Mouse (Mus musculus) midbrain, embryonic 12.5 days (tissue): ENCODE measurements around the gene Lyrm9. TPM values are rescaled to one million over a fixed set of nuclear protein-coding genes. Genes with fewer than 3 reads are reported as not detected.
"Not testable (repeated sequence)": the region's sequence is repeated elsewhere in the genome, so short reads cannot be mapped to it uniquely, and the experiment has no call there.

Experiments used
- ATAC-seq: fragments of 200-750 bp; cut with Nextera tagmentation; 2 replicates; pipeline ENCODE4 v1.8.0; 2017; ENCODE audit warnings: low read depth, moderate TSS enrichment, moderate library complexity; ENCODE audit not compliant: low FRiP score
- H3K27ac ChIP-seq: fragments of 300-500 bp; sonication (generic); replicated peaks from 2 replicates; pipeline ENCODE4 v1.5.1; 2016; ENCODE audit warnings: mild to moderate bottlenecking
- H3K27me3 ChIP-seq: fragments of 300-500 bp; sonication (generic); 2 replicates; pipeline ENCODE4 v1.6.1; 2016; ENCODE audit warnings: mild to moderate bottlenecking
- H3K36me3 ChIP-seq: fragments of 300-500 bp; sonication (generic); 2 replicates; pipeline ENCODE4 v1.6.1; 2016
- H3K4me1 ChIP-seq: fragments of 300-500 bp; sonication (generic); 2 replicates; pipeline ENCODE4 v1.6.1; 2016
- H3K4me2 ChIP-seq: fragments of 300-500 bp; sonication (generic); replicated peaks from 2 replicates; pipeline ENCODE4 v1.6.1; 2016; ENCODE audit warnings: mild to moderate bottlenecking, moderate library complexity
- H3K4me3 ChIP-seq: fragments of 300-500 bp; sonication (generic); 2 replicates; pipeline ENCODE4 v1.5.1; 2016; ENCODE audit warnings: mild to moderate bottlenecking
- H3K9ac ChIP-seq: fragments of 300-500 bp; sonication (generic); replicated peaks from 2 replicates; pipeline ENCODE4 v1.6.1; 2016; ENCODE audit warnings: mild to moderate bottlenecking, moderate library complexity
- H3K9me3 ChIP-seq: fragments of 300-500 bp; sonication (generic); 2 replicates; pipeline ENCODE4 v1.6.1; 2016; ENCODE audit warnings: mild to moderate bottlenecking
- WGBS: fragments of 180-500 bp; shearing (Covaris S2); methylation state at CpG from one replicate; pipeline ENCODE4 v1.1.7; 2016; 5-methylcytosine and 5-hydroxymethylcytosine counted together
- polyA plus RNA-seq: library from polyadenylated mRNA; unstranded; fragments of >200 nt; fragmentation: Nextera tagmentation; extraction: Ambion mirVana; gene quantifications from 2 replicates; pipeline ENCODE4 v1.2.1, GENCODE M21; 2016

Lyrm9 gene
- polyA plus RNA-seq, 1 experiment from 2014 or later = 17.0 TPM

DNA sequence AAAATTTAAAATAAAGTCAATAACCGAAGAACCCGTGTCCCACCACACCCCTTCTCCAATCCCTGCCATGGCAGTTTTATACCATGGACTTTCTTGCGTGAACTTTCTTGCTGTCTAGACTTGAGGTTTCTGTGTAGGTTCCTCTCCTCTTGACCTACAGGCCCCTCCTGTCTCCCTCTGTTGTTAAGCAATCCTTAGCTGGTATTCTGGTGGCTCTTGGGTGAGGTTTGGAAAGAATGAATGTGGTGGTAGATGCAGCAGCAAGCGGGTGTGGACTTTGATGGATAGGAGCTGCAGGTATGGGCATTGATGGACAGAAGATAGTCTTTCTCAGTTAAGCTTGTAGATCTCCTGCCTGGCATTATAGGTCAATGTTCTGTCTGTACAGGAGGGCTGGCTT lies 37.5 kb downstream of the Lyrm9 start:
- Histone ChIP-seq H3K27me3 (no peaks in the 10 kb centered on the region), H3K9me3 (no peaks in the 10 kb centered on the region), H3K4me2 (no peak overlapping the region), H3K36me3 (no peaks in the 10 kb centered on the region), H3K4me1 (peaks cover 4% of the 10 kb centered on the region; the same call in 1 of the 2 replicates), H3K27ac (no peak overlapping the region), H3K4me3 (no peak overlapping the region), H3K9ac (no peak overlapping the region)
- no peak for ATAC-seq
- WGBS = 97% methylated on average over 4 of the region's 4 CpGs

DNA sequence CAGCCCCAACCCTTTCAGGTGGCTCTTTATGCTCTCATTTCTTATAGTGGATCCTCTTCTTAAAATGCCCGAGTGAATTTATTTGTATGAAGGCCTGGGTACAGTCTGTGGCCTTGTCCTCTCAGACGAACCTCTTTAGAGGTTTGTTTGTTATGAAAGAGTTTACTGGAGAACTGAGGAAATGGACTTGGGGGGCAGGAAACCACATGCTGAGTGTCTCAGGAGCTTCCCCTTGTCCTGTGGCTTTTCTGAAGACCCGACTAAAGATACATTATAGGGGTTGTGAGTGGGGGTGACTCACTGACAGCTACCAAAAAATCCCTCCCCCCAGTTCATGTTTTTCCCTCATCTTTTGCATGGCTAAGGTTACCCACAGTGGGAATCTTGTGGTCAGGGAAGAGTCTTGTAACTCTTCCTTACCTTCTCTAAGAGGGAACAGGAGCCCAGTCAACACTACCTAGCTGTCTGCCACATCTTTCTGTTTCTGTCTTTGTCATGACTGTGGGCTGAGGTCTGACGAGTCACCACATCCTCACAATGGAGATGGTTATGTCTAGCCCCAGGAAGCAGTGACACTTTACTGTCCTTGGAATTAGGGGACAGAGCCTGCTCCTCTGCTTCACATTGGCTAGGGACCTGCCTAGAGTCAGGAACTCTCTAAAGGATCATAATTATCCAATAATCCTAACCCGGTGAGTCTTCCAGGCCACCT lies 38.3 kb downstream of the Lyrm9 start:
- no peaks in the 10 kb centered on the region for H3K36me3 ChIP-seq
- no peak overlapping the region for H3K4me2 ChIP-seq
- H3K9me3 ChIP-seq = no peaks in the 10 kb centered on the region
- H3K27ac ChIP-seq = no peak overlapping the region
- no peak for ATAC-seq
- 85% methylated on average over 5 of the region's 5 CpGs for WGBS
- no peaks in the 10 kb centered on the region for H3K27me3 ChIP-seq
- H3K4me3 ChIP-seq = no peak overlapping the region
- peaks cover 4% of the 10 kb centered on the region; the same call in 1 of the 2 replicates for H3K4me1 ChIP-seq
- no peak overlapping the region for H3K9ac ChIP-seq

DNA sequence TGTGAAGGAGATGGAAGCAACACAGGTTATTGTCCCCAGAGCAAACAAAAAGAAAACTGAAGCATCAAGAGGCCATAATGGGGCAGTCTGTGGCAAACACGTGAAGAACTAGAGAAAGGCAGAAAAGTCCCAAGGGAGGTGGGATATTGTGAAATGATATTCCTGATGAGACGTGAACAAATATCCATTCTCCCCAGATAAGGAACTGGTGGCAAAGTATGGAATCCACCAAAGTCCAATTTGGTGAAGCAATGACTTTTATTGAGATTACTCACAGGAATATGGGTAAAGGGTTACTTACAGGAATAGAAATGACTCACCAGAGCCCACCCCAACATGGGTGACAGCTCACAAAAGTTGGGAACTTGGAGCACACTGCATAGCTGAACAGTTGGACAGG lies 38.9 kb downstream of the Lyrm9 start:
- no peak overlapping the region for H3K4me3 ChIP-seq
- no peak for ATAC-seq
- H3K27me3 ChIP-seq = no peaks in the 10 kb centered on the region
- H3K4me1 ChIP-seq = peaks cover 1% of the 10 kb centered on the region; the same call in 1 of the 2 replicates
- WGBS = 85% methylated on average over 2 of the region's 2 CpGs
- H3K27ac ChIP-seq = no peak overlapping the region
- H3K36me3 ChIP-seq = no peaks in the 10 kb centered on the region
- H3K9me3 ChIP-seq = no peaks in the 10 kb centered on the region
- no peak overlapping the region for H3K4me2 ChIP-seq
- no peak overlapping the region for H3K9ac ChIP-seq

DNA sequence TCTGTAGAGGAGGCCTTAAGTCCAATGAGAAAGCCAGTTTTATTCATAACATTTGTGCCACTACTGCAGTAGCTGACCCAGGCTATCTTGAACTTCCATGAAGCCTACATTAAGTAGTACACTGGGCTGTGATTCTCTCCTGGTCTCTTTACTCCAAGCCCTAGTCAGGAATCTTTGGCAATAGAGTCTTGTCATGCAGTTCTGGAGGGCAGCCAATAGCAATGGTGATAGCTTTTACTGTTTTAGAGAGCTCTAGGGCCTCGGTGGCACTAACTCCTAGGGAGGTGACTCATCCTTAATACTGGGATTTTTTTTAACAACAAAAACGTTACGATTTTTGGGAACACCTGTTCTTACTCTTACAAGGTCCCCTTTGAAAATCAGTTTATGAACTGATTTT lies 40.1 kb downstream of the Lyrm9 start:
- Histone ChIP-seq H3K4me1 (no peaks in the 10 kb centered on the region), H3K9me3 (no peaks in the 10 kb centered on the region), H3K4me2 (no peak overlapping the region), H3K9ac (no peak overlapping the region), H3K27me3 (no peaks in the 10 kb centered on the region), H3K4me3 (no peak overlapping the region), H3K27ac (no peak overlapping the region), H3K36me3 (no peaks in the 10 kb centered on the region)
- 88% methylated on average over 3 of the region's 3 CpGs for WGBS
- ATAC-seq = no peak

DNA sequence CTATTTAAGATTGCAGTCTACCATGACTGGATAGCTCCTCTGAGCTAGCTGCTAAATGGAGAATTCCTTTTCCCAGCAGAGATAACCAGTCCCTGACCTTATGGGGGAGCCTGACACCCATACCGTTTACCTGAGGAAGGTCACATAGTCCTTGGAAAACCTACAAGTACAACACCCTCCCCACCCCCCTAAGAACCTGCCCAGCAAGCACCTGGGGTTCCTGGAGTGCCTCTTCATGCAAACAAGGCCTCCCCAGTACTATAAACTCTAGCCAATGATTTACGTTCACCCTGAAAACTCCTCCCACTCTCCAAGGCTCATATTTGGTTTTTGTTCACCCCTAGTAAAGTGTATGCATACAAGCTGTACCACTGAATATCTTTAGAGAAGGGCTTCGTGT lies 41.3 kb downstream of the Lyrm9 start:
- Histone ChIP-seq H3K36me3 (no peaks in the 10 kb centered on the region), H3K27ac (no peak overlapping the region), H3K4me1 (no peaks in the 10 kb centered on the region), H3K9ac (no peak overlapping the region), H3K4me2 (no peak overlapping the region), H3K9me3 (no peaks in the 10 kb centered on the region), H3K4me3 (no peak overlapping the region), H3K27me3 (no peaks in the 10 kb centered on the region)
- WGBS = 79% methylated on average over 3 of the region's 3 CpGs
- no peak for ATAC-seq

DNA sequence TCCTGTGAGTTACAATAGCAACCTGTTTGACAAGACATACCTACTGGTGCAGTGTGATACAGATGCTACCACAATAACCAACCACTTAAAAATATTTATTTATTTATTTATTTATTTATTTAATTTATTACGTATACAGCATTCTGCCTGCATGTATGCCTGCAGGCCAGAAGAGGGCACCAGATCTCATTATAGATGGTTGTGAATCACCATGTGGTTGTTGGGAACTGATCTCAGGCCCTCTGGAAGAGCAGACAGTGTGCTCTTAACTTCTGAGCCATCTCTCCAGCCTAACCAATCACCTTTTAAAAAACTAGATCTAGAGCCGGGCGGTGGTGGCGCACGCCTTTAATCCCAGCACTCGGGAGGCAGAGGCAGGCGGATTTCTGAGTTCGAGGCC lies 42.8 kb downstream of the Lyrm9 start:
- not testable (repeated sequence) for H3K9me3 ChIP-seq, ATAC-seq, H3K4me1 ChIP-seq, H3K4me3 ChIP-seq, H3K4me2 ChIP-seq, H3K36me3 ChIP-seq, H3K27me3 ChIP-seq, H3K27ac ChIP-seq, H3K9ac ChIP-seq
- 96% methylated on average over 8 of the region's 8 CpGs for WGBS

DNA sequence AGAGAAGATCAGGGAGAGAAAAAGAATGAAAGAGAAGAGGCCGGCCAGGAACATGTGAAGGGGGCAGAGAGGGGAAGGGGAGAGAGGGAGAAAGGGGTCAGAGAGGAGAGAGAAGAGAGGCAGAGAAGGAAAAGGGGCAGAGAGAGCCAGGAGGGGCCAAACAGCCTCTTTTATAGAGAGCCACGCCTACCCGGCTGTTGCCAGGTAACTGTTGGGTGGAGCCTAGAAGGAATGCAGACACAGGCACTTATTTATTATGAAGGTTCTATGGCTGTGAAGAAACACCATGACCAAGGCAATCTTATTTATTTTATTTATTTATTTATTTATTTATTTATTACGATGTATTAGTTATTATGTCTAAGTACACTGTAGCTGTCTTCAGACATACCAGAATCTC lies 44.5 kb downstream of the Lyrm9 start:
- WGBS = 90% methylated on average over 4 of the region's 4 CpGs
- H3K27me3 ChIP-seq = no peaks in the 10 kb centered on the region
- no peak for ATAC-seq

DNA sequence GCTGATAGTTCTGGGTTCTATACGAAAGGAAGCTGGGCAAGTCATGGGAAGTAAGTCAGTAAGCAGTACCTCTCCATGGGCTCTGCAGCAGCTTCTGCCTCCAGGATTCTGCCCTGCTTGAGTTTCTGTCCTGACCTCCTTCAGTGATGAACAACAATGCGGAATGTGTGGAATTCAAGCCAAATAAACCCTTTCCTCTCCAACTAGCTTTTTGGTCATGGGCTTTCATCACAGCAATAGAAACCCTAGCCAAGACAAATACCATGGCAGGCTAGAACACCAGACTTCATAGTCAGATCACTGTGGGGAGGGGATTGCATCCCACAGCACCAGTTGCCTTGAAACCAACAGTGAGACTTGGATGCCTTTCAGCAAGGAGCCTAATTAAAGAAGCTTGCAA lies 46.4 kb downstream of the Lyrm9 start:
- H3K4me1 ChIP-seq = no peaks in the 10 kb centered on the region
- no peak overlapping the region for H3K27ac ChIP-seq
- WGBS = 64% methylated on average over 2 of the region's 2 CpGs
- no peaks in the 10 kb centered on the region for H3K36me3 ChIP-seq
- no peak overlapping the region for H3K4me2 ChIP-seq
- H3K27me3 ChIP-seq = no peaks in the 10 kb centered on the region
- no peak for ATAC-seq
- no peak overlapping the region for H3K9ac ChIP-seq
- no peaks in the 10 kb centered on the region for H3K9me3 ChIP-seq
- no peak overlapping the region for H3K4me3 ChIP-seq

More for the DNA sequence above, 44.5 kb downstream of the Lyrm9 start:
- no peaks in the 10 kb centered on the region for H3K9me3 ChIP-seq
- H3K4me3 ChIP-seq = no peak overlapping the region
- H3K4me2 ChIP-seq = no peak overlapping the region
- H3K9ac ChIP-seq = no peak overlapping the region
- no peaks in the 10 kb centered on the region for H3K4me1 ChIP-seq
- H3K27ac ChIP-seq = no peak overlapping the region
- H3K36me3 ChIP-seq = no peaks in the 10 kb centered on the region

DNA sequence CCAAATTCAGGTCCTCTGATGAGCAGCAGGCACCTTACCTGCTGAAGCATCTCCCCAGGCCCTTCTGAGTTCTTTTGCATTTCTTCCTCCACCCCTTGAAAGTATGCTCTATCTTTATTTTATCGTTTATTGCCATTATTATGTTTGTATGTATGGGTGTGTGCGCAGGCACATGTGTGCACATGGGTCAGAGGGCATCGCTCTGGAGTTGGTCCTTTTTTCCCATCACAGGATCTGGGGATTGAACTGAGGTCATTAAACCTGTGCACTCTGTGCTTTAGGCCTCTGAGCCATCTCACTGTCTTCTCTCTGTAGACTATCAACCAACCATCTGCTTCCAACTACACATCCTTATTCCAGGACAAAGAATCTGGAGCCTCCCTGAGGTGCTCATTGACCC lies 53.3 kb downstream of the Lyrm9 start:
- WGBS = 91% methylated on average over 3 of the region's 3 CpGs
- Histone ChIP-seq H3K4me1 (no peaks in the 10 kb centered on the region), H3K4me3 (no peak overlapping the region), H3K4me2 (no peak overlapping the region), H3K9me3 (no peaks in the 10 kb centered on the region), H3K27me3 (no peaks in the 10 kb centered on the region), H3K27ac (no peak overlapping the region), H3K36me3 (no peaks in the 10 kb centered on the region), H3K9ac (no peak overlapping the region)
- no peak for ATAC-seq

DNA sequence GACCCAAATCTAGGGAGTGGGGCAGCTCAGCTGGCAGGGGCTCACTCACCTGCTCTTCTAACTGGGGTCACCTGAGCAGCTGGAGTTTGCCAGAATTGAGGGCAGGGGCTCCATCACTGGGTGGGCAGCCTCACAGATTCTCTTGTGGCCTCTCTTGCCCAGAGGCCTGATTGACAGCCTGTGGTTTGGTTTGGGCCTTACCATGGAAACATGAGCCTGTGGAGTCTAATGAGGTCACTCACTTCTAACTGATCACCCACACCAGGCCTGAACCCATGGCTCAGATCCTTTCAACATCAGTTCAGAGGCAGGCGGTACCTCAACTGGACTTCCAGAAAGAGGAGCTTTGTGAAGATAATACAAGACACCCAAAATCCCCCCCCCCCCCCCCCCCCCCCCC lies 60.3 kb downstream of the Lyrm9 start:
- Histone ChIP-seq H3K9me3 (no peaks in the 10 kb centered on the region), H3K27me3 (no peaks in the 10 kb centered on the region), H3K4me2 (peak overlapping the region; percentile 25; the same call in 1 of the 2 replicates), H3K27ac (peak overlapping the region; percentile 94), H3K9ac (0 out of 2 replicates have a peak overlapping the region, but pooled peaks have one; percentile 28), H3K4me3 (no peak overlapping the region), H3K4me1 (peaks cover 20% of the 10 kb centered on the region), H3K36me3 (no peaks in the 10 kb centered on the region)
- peak; percentile 54; the same call in 1 of the 2 replicates for ATAC-seq
- WGBS = 0% methylated on average over 1 of the region's 1 CpGs

DNA sequence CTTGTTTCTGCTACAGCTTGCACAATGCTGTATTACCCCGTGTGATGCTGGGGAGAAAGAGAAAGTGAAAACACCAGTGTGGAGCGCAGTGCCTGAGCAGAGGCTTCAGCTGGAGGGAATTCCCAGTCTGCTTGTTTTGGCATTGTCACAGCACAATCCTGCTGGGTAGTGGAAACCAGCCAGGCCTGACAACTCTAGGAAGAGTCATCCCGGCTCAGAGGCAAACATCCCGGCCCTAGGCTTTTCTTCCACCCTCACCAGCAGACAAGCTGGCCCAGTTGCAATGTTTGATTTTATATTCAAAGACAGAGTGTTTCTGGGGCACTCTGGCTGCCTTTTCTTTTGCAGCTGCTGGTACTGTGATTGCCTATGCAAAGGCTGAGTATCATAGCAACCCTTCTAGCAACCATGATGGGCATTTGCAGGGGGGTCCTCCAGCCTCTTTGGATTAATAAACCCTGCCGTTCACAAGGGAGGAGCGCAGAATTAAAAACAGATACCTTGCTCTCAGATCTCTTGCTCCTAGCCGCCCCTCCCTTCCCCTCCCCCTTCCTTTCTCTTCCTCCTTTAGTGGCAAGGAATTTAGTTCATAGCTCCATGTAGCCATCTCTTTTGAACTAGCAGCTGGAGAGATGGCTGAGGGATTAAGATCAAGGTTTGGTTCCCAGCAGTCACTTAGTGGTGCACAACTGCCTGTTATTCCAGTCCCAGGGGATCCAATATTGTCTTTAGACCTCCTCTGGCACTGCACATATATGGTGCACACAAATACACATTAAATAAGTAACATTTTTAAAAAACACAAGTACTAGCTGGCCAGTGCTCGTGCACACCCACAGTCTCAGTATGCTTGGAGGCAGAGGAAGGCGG lies 61.0 kb downstream of the Lyrm9 start:
- ATAC-seq = peak; percentile 85
- H3K9me3 ChIP-seq = no peaks in the 10 kb centered on the region
- no peaks in the 10 kb centered on the region for H3K27me3 ChIP-seq
- peak overlapping the region; percentile 25 for H3K4me2 ChIP-seq
- peak overlapping the region; percentile 94 for H3K27ac ChIP-seq
- peaks cover 20% of the 10 kb centered on the region for H3K4me1 ChIP-seq
- H3K4me3 ChIP-seq = no peak overlapping the region
- WGBS = 15% methylated on average over 9 of the region's 9 CpGs
- no peaks in the 10 kb centered on the region for H3K36me3 ChIP-seq
- H3K9ac ChIP-seq = no peak overlapping the region; the same call in 1 of the 2 replicates

DNA sequence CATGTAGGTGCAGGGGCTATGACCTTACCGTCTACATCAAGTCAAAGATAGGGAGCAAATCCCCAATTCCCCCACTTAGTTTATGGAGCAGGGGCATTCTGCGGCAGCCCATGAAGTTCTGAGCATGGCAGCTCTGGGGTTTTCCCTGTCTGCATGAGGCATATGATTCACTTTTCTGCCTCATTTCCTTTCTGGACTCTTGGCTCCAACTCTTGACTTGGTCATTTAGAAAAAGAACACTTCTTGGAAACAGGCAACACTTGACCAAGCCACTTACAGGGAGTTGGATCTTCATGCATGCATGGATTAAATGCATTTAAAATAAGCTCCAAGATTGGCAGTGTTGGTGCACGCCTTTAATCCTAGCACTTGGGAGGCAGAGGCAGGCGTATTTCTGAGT lies 62.8 kb downstream of the Lyrm9 start:
- H3K27me3 ChIP-seq = no peaks in the 10 kb centered on the region
- peaks cover 20% of the 10 kb centered on the region for H3K4me1 ChIP-seq
- 96% methylated on average over 4 of the region's 4 CpGs for WGBS
- no peaks in the 10 kb centered on the region for H3K36me3 ChIP-seq
- no peaks in the 10 kb centered on the region for H3K9me3 ChIP-seq
- no peak overlapping the region for H3K9ac ChIP-seq
- no peak for ATAC-seq
- H3K4me3 ChIP-seq = no peak overlapping the region
- H3K4me2 ChIP-seq = no peak overlapping the region
- H3K27ac ChIP-seq = no peak overlapping the region
